Mouse (Mus musculus) limb, embryonic 13.5 days (tissue): ENCODE data around the gene Slc16a3. TPM values are rescaled to one million over a fixed set of nuclear protein-coding genes. Genes with fewer than 3 reads are reported as not detected.

Experiments used
- ATAC-seq: fragments of 200-750 bp; cut with Nextera tagmentation; 2 replicates; pipeline ENCODE4 v1.8.0; 2017; ENCODE audit warnings: low read depth, moderate number of reproducible peaks, moderate TSS enrichment; ENCODE audit not compliant: low FRiP score
- H3K27ac ChIP-seq: fragments of 300-500 bp; sonication (generic); 2 replicates; pipeline ENCODE4 v1.5.1; 2015; ENCODE audit warnings: inconsistent platforms, mild to moderate bottlenecking, moderate library complexity
- H3K27me3 ChIP-seq: fragments of 300-500 bp; sonication (generic); 2 replicates; pipeline ENCODE4 v1.6.1; 2015; ENCODE audit warnings: mild to moderate bottlenecking, inconsistent platforms
- H3K36me3 ChIP-seq: fragments of 300-500 bp; sonication (generic); 2 replicates; pipeline ENCODE4 v1.6.1; 2015; ENCODE audit warnings: inconsistent platforms, mild to moderate bottlenecking, moderate library complexity
- H3K4me1 ChIP-seq: fragments of 300-500 bp; sonication (generic); 2 replicates; pipeline ENCODE4 v1.6.1; 2015; ENCODE audit warnings: inconsistent platforms
- H3K4me2 ChIP-seq: fragments of 300-500 bp; sonication (generic); replicated peaks from 2 replicates; pipeline ENCODE4 v1.6.1; 2015; ENCODE audit warnings: inconsistent platforms, mild to moderate bottlenecking, moderate library complexity
- H3K4me3 ChIP-seq: fragments of 300-500 bp; sonication (generic); 2 replicates; pipeline ENCODE4 v1.5.1; 2015; ENCODE audit warnings: moderate library complexity, mild to moderate bottlenecking, inconsistent platforms
- H3K9ac ChIP-seq: fragments of 300-500 bp; sonication (generic); 2 replicates; pipeline ENCODE4 v1.6.1; 2015; ENCODE audit warnings: mild to moderate bottlenecking, inconsistent platforms
- H3K9me3 ChIP-seq: fragments of 300-500 bp; sonication (generic); 2 replicates; pipeline ENCODE4 v1.6.1; 2016; ENCODE audit warnings: inconsistent platforms
- WGBS: fragments of 180-500 bp; shearing (Covaris S2); methylation state at CpG from one replicate; pipeline ENCODE4 v1.1.7; 2015; 5-methylcytosine and 5-hydroxymethylcytosine counted together
- polyA plus RNA-seq: library from polyadenylated mRNA; unstranded; fragments of >200 nt; fragmentation: Nextera tagmentation; extraction: Ambion mirVana; gene quantifications from 2 replicates; pipeline ENCODE4 v1.2.1, GENCODE M21; 2015

Slc16a3 gene
- 84.1 and 94.1 TPM in 2 replicates for polyA plus RNA-seq

DNA sequence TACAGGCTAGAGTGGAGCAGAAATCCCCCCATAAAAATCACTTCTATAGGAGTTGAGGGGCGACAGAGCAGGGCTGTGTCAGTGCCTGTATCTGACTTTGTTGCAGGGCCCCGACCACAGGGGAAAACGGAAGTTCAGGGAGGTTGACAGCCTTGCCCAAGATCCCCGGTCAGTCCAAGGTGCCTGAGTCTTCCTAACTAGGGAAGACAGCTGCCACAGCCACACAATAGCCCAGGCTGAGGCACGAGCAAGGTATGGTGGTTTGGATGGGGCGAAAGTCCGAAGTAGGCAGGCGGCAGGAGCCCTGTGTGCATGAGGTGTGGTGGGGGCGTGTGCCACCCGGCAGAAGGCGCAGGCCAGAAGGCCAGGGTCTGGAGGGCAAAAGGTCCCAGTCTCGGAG, at the start of gene Slc16a3:
TSS of gene Slc16a3 (plus strand) at position 153 of the 400 bp plus-strand sequence.
- Histone ChIP-seq H3K27ac (peak within 1 kb of the TSS; percentile 73), H3K36me3 (no peaks in the 10 kb centered on the region), H3K9me3 (no peaks in the 10 kb centered on the region), H3K9ac (peak within 1 kb of the TSS; percentile 80), H3K4me3 (peak within 1 kb of the TSS; percentile 64), H3K27me3 (peaks cover 10% of the 10 kb centered on the region), H3K4me1 (peaks cover 46% of the 10 kb centered on the region), H3K4me2 (peak within 1 kb of the TSS; percentile 83)
- WGBS: 23% methylated on average over 12 of the region's 12 CpGs
- ATAC-seq: no peak

DNA sequence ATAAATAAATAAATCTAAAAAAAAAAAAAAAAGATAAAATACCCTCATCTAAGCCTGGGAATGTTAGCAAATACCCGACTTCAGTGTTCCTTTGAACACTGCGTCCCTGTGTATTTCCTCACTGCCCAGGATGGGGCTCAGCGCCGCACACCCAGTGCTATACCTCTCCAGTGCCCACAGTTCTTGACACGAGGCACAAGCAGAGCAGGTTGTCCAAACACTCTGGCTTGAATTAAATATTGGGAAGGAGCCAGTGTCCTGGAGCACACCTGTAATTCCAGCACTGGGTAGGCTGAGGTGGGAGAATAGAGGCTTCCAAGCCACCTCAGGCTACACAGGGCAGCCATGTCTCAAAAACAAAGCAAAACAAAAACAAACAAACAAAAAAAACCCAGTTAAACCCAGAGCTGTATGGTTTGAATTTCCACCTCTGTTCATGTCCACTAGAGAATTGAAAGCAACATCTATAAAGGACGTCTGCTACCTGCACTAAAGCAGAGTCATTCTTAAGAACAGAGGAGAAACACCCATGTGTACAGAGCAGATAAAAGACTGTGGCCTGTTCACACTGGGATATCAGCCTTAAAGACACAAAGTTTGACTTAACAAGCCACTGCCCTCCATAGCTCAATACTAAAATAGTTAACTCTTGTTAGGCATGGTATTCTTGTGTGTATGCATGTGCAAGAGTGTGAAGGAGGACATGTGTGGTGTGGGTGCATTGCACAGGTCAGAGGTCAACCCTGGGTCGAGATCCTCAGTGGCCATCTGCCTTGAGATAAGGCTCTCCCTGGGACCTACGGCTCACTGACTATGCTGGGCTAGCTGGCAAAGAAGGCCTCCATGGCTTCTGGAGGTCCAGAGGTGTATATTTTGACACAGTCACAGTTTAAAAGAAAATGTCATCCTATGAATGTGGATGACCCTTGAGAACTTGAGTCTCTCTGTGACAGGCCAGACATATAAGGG, 47.7 kb upstream of the Slc16a3 start:
- 79% methylated on average over 8 of the region's 8 CpGs for WGBS
- Histone ChIP-seq H3K9ac (no peak overlapping the region), H3K27me3 (no peaks in the 10 kb centered on the region), H3K4me2 (no peak overlapping the region), H3K36me3 (peaks cover 56% of the 10 kb centered on the region), H3K4me3 (no peak overlapping the region), H3K9me3 (no peaks in the 10 kb centered on the region), H3K27ac (no peak overlapping the region), H3K4me1 (no peaks in the 10 kb centered on the region)
- ATAC-seq: no peak

DNA sequence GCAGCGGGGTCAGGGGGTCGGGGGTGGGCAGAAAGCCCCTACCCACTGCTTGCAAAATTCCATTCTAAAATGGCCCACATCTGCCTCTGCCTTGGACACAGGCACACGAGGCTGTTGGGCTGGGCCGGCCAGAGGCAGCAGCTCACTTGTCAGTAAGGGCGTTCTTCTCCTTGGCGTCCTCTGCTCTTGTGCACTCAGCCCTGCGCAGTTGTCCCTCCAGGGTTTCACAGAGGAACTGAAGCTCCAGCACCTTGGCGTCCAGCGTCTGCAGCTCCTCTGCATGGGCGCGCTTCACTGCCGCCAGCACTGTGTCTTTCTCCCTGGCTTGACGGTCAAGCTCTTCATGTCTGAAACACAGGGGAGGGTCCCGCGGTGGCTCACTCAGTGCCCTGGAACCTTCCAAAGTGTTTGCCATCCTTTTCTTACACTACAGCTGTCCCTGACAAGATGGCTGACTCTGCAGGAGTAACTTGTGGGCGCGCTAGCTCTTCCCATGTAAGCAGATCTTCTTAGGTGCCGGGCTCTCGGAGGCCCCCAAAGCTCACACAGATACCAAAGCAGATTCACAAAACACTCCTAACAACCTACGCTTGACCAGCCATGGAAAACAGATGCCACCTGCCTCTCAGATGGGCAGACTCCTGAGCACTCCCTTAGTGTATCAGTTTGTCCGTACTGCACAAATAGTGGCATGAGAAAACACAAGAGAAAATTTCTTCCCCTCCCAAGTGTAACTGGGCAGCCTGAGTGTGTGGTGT, 46.4 kb upstream of the Slc16a3 start:
- WGBS: 85% methylated on average over 21 of the region's 21 CpGs
- Histone ChIP-seq H3K4me3 (no peak overlapping the region), H3K9ac (no peak overlapping the region), H3K27me3 (no peaks in the 10 kb centered on the region), H3K4me1 (no peaks in the 10 kb centered on the region), H3K4me2 (no peak overlapping the region), H3K27ac (no peak overlapping the region), H3K36me3 (peaks cover 43% of the 10 kb centered on the region), H3K9me3 (no peaks in the 10 kb centered on the region)
- no peak for ATAC-seq

DNA sequence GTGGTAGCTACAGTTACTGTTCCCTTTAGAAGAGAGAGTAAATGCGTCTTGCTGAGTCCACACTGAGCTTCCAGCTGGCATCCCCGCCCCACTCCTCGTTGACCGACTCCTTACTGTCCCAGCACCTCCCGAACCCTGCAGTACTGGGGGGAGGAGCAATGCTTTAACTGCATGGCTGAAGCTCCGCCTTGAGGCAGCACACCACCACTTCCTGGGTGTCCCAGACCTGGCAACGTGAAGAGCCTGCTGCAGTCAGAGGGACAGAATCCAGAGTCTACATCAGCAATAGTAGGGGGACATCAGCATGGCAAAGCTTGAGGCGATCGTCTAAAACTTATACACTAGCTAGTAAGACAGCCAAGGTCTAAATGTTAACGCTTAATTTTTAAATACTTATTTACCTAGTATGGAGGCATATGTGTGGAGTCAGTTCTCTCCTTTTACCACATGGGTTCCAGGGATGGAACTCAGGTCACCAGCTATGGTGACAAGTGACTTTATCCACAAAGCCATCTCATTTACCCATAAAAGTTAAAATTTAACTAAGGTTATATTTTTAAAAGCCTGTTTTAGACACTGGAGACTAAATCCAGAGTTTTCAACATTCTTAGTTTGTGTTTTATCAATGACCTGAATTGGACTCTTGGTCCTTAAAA, 45.7 kb upstream of the Slc16a3 start:
- H3K36me3 ChIP-seq: peaks cover 40% of the 10 kb centered on the region
- no peaks in the 10 kb centered on the region for H3K27me3 ChIP-seq
- H3K4me1 ChIP-seq: no peaks in the 10 kb centered on the region
- no peak overlapping the region for H3K4me2 ChIP-seq
- no peak overlapping the region for H3K4me3 ChIP-seq
- no peak for ATAC-seq
- no peak overlapping the region for H3K27ac ChIP-seq
- no peaks in the 10 kb centered on the region for H3K9me3 ChIP-seq
- no peak overlapping the region for H3K9ac ChIP-seq
- WGBS: 49% methylated on average over 10 of the region's 10 CpGs

DNA sequence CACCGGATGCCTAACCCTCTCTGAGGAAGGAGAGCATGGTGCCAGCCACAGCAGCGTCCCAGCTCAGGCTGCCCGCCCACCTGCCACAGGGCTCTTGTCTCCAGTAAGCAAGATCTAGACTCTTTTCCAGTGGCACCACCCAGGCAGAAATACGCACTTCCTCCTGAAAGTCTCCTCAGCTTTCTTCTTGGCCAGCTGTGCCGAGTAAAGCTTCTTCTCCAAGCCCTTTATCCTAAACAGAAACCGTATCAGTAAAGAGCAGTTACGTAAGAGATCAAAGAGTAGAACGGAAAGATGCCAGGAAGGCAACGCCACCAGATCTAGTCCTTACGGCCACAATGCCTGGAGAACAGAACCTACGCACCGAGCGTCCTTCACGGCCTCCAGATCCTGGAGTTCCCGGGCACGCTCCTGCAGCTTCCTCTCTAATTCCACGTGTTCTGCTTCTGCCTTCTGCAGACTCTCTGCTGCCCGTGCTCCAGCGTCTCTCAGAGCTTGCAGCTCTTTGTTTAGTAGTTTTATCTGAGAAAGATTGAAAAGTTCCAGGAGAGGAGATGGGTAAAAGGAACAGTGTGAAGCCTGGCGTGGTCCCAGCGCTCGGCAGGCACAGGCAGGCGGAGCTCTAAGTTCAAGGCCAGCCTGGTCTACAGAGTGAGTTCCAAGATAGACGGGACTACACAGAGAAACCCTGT, 45.0 kb upstream of the Slc16a3 start:
- Histone ChIP-seq H3K9ac (no peak overlapping the region), H3K9me3 (no peaks in the 10 kb centered on the region), H3K27me3 (no peaks in the 10 kb centered on the region), H3K36me3 (peaks cover 37% of the 10 kb centered on the region), H3K4me2 (no peak overlapping the region), H3K4me3 (no peak overlapping the region), H3K27ac (no peak overlapping the region), H3K4me1 (no peaks in the 10 kb centered on the region)
- ATAC-seq: no peak
- 80% methylated on average over 24 of the region's 24 CpGs for WGBS

DNA sequence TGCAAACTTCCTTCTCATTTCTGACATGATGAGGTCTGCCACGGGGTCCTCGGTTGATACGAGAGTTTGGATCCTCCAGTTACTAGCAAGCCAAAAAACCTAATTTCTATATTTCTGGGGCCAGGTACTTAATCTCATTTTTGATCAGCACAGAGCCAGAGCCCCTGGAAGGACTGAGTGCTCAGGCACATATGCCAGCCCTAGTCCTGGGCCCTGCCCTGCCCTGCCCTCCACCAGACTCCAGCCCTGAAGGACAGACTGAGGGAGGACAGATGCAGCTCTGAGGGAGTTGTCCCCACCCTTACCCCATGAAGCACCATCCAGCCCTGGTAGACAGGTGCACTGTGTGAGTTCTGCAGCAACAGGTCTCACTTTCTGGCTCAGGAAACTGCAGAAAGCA, 43.7 kb upstream of the Slc16a3 start:
- Histone ChIP-seq H3K4me3 (no peak overlapping the region), H3K27ac (no peak overlapping the region), H3K36me3 (peaks cover 37% of the 10 kb centered on the region), H3K9me3 (no peaks in the 10 kb centered on the region), H3K4me2 (no peak overlapping the region), H3K9ac (no peak overlapping the region), H3K27me3 (no peaks in the 10 kb centered on the region), H3K4me1 (no peaks in the 10 kb centered on the region)
- no peak for ATAC-seq
- WGBS: 94% methylated on average over 3 of the region's 3 CpGs

DNA sequence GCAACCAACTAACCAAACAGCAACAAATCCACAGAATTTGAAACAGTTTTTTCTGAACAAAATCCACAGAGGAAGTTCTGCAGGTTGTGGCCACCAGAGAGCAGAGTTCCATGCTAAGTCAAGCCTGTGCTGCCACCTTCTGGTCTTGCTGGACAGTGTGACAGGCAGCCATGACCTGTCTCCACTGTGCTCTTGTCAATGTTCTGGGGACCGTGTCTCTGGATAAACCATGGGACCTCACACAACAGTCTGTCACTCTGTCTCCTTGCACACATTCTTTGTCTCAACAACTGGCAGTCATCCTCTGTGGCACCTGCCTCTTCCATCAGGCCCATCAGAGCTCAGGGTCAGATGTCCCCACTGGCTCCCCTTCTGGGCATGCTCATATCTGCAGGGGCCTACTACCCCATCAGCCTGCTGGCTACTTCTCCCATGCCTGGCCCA, 42.8 kb upstream of the Slc16a3 start:
- no peaks in the 10 kb centered on the region for H3K4me1 ChIP-seq
- WGBS: 30% methylated on average over 1 of the region's 1 CpGs
- ATAC-seq: 0 out of 2 replicates have a peak, but pooled peaks have one; percentile 57
- no peaks in the 10 kb centered on the region for H3K9me3 ChIP-seq
- no peak overlapping the region for H3K27ac ChIP-seq
- no peak overlapping the region for H3K9ac ChIP-seq
- H3K27me3 ChIP-seq: no peaks in the 10 kb centered on the region
- H3K4me3 ChIP-seq: no peak overlapping the region
- peaks cover 36% of the 10 kb centered on the region for H3K36me3 ChIP-seq
- no peak overlapping the region for H3K4me2 ChIP-seq

DNA sequence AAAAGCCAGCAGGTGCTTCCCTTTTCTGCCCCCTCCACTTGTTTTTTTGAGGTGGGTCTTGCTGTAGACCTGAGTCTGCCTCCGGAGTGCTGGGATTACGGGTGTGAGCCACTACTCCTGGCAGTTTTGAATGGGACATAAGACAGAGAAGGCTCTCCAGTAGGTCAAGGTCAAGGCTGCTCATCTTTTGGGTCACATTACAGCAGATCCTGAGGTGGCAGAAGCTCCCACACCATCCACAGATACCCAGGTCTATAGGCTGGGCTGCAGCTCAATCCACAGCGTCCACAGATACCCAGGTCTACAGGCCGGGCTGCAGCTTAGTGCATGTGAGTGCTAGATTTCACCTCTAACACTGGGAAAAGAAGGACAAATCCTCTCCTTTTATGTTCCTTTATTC, 34.5 kb upstream of the Slc16a3 start:
- no peak overlapping the region for H3K4me3 ChIP-seq
- no peak for ATAC-seq
- no peaks in the 10 kb centered on the region for H3K4me1 ChIP-seq
- no peaks in the 10 kb centered on the region for H3K9me3 ChIP-seq
- 94% methylated on average over 4 of the region's 4 CpGs for WGBS
- peaks cover 29% of the 10 kb centered on the region for H3K36me3 ChIP-seq
- H3K4me2 ChIP-seq: no peak overlapping the region
- no peak overlapping the region for H3K9ac ChIP-seq
- no peaks in the 10 kb centered on the region for H3K27me3 ChIP-seq
- H3K27ac ChIP-seq: no peak overlapping the region

DNA sequence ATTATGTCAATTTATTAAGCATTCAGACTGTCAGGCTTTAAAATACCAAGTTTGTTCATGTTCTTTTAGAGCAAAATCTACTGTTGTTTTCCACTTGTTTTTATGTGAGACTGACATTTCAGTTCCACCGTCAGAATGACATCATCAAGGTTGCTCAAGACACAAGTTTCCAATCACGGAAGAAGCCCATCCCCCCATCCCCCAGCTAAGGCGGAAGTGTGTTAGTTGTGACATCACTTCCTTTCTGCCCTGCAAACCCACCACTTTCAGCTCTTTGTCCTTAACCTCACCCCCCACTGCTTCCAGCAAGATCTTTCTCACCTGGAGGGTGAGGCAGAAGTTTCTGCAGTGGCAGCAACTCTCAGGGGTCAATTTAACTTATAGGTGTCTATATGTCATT, 31.8 kb upstream of the Slc16a3 start:
- peaks cover 53% of the 10 kb centered on the region for H3K36me3 ChIP-seq
- WGBS: 64% methylated on average over 3 of the region's 3 CpGs

DNA sequence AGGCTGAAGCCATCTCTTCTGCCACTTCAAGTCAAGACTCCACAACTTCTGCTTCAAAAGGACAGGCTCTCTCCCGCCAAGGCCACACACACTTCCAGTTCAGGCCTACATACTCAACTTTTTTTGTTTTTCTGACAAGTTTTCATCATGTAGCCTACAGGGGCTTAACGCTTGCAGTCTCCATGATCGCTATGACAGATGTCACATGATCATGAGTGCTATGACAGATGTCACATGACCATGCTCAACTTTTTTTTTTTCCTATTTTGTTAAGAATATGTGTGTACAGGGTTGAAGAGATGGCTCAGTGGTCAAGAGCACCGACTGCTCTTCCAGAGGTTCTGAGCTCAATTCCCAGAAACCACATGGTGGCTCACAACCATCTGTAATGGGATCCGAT, 30.5 kb upstream of the Slc16a3 start:
- ATAC-seq: no peak
- H3K9me3 ChIP-seq: no peaks in the 10 kb centered on the region
- no peak overlapping the region for H3K4me3 ChIP-seq
- peaks cover 61% of the 10 kb centered on the region for H3K36me3 ChIP-seq
- no peaks in the 10 kb centered on the region for H3K27me3 ChIP-seq
- H3K27ac ChIP-seq: no peak overlapping the region
- no peak overlapping the region for H3K9ac ChIP-seq
- 96% methylated on average over 5 of the region's 5 CpGs for WGBS
- no peak overlapping the region for H3K4me2 ChIP-seq
- H3K4me1 ChIP-seq: no peaks in the 10 kb centered on the region

More for the DNA sequence above, 31.8 kb upstream of the Slc16a3 start:
- Histone ChIP-seq H3K4me3 (no peak overlapping the region), H3K27ac (no peak overlapping the region), H3K9ac (no peak overlapping the region), H3K4me2 (no peak overlapping the region), H3K27me3 (no peaks in the 10 kb centered on the region), H3K9me3 (no peaks in the 10 kb centered on the region), H3K4me1 (no peaks in the 10 kb centered on the region)
- ATAC-seq: no peak

DNA sequence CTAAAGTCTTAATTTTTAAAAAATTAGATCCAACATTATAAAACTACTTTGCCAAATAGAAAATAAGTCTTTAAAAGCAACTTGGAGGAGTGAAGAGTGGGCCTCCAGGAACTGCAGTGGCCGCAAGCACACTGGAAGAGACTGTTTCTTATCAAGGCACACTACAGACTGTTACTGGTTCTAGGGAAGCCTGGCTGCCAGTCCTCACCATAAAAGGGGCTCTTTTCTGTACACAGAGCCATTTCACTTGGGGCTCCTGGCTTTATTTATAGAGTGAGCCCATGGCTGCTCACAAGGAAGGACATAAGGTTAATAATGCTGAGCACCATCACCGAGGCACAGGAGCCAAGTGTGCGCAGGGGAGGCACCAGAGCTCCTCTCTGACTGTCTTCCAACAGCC, 25.8 kb upstream of the Slc16a3 start:
- H3K4me2 ChIP-seq: no peak overlapping the region
- H3K4me3 ChIP-seq: no peak overlapping the region
- H3K9me3 ChIP-seq: no peaks in the 10 kb centered on the region
- no peaks in the 10 kb centered on the region for H3K27me3 ChIP-seq
- ATAC-seq: no peak
- H3K27ac ChIP-seq: no peak overlapping the region
- H3K9ac ChIP-seq: no peak overlapping the region
- no peaks in the 10 kb centered on the region for H3K4me1 ChIP-seq
- 90% methylated on average over 3 of the region's 3 CpGs for WGBS
- H3K36me3 ChIP-seq: peaks cover 57% of the 10 kb centered on the region
